Mouse (Mus musculus) C2C12 (cell line): ENCODE measurements around the gene Rc3h1. TPM values are rescaled to one million over a fixed set of nuclear protein-coding genes. Genes with fewer than 3 reads are reported as not detected.
"Not testable (repeated sequence)": the region's sequence is repeated elsewhere in the genome, so short reads cannot be mapped to it uniquely, and the experiment has no call there.

Experiments
- H3K27me3 ChIP-seq: one replicate; pipeline ENCODE4 v1.6.1; 2011; ENCODE audit not compliant: control insufficient read depth, insufficient read depth, insufficient read length
- H3K36me3 ChIP-seq: one replicate; pipeline ENCODE4 v1.6.1; 2011; ENCODE audit not compliant: control insufficient read depth, insufficient read depth
- H3K4me3 ChIP-seq: one replicate; pipeline ENCODE4 v1.5.1; 2011; ENCODE audit warnings: mild to moderate bottlenecking, control low read depth; ENCODE audit not compliant: poor library complexity, insufficient read depth, severe bottlenecking
- H3K79me2 ChIP-seq: one replicate; pipeline ENCODE4 v1.6.1; 2011; ENCODE audit not compliant: control insufficient read depth, insufficient read depth
- H3K79me3 ChIP-seq: one replicate; pipeline ENCODE4 v1.6.1; 2011; ENCODE audit warnings: low read depth, control low read depth
- H3ac ChIP-seq: one replicate; pipeline ENCODE3; 2011; ENCODE audit warnings: low read depth; ENCODE audit not compliant: control insufficient read depth, insufficient read length
- CEBPB ChIP-seq: IDR thresholded peaks from one replicate; pipeline ENCODE4 v1.6.1; 2011; ENCODE audit warnings: low read depth, mild to moderate bottlenecking, control low read depth, moderate library complexity
- CTCF ChIP-seq: IDR thresholded peaks from one replicate; pipeline ENCODE4 v1.5.1; 2011; ENCODE audit not compliant: control insufficient read depth, insufficient read depth, insufficient read length
- FOSL1 ChIP-seq: IDR thresholded peaks from one replicate; pipeline ENCODE4 v1.8.0; 2011; ENCODE audit warnings: mild to moderate bottlenecking, low read length; ENCODE audit not compliant: poor library complexity, insufficient read depth, severe bottlenecking
- MAX ChIP-seq: IDR thresholded peaks from one replicate; pipeline ENCODE4 v1.6.1; 2011; ENCODE audit warnings: mild to moderate bottlenecking, control low read depth
- MYOD1 ChIP-seq: IDR thresholded peaks from one replicate; pipeline ENCODE4 v1.6.1; 2011; ENCODE audit warnings: low read depth; ENCODE audit not compliant: control insufficient read depth, insufficient read length
- MYOG ChIP-seq: IDR thresholded peaks from one replicate; pipeline ENCODE4 v1.6.1; 2011; ENCODE audit not compliant: control insufficient read depth, insufficient read length; ENCODE audit errors: extremely low read depth
- USF1 ChIP-seq: IDR thresholded peaks from one replicate; pipeline ENCODE4 v1.6.1; 2011; ENCODE audit warnings: low read depth, mild to moderate bottlenecking, control low read depth, moderate library complexity
- polyA plus RNA-seq: library from polyadenylated mRNA; unstranded; fragments of >200 nt; fragmentation: generic; extraction: Trizol; gene quantifications from one replicate; pipeline ENCODE4 v1.2.1, GENCODE M21; 2012; ENCODE audit warnings: missing spikeins

Rc3h1 gene
- polyA plus RNA-seq, 1 experiment = 4.0 TPM

DNA sequence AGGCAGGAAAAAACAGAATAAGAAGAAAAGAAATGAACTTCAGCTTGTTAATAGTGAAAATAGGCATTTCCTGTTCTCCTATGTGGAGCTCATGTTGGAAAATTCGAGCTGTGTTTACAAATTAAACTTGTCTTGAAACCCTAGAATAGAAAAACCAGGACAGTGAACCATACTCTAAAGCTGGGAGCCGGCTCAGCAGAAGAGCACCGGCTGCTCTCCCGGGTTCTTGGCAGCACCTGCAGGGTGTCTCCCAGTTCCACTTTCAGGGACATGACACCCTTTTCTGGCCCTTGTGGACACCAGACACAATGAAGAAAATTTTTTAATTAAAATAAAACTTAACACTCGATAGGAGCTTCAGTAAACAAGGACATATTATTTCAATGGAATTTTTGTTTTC is 62.4 kb downstream of the Rc3h1 start:
- Histone ChIP-seq H3ac (no peak overlapping the region), H3K79me3 (no peaks in the 10 kb centered on the region), H3K27me3 (no peaks in the 10 kb centered on the region), H3K36me3 (peaks cover 88% of the 10 kb centered on the region), H3K79me2 (no peaks in the 10 kb centered on the region), H3K4me3 (no peak overlapping the region)
- TF ChIP-seq USF1 (no peak), MYOG (no peak), MYOD1 (no peak), FOSL1 (no peak), MAX (no peak), CTCF (no peak), CEBPB (no peak)

- H3ac ChIP-seq = no peak within 1 kb of the TSS
- H3K36me3 ChIP-seq = peaks cover 13% of the 10 kb centered on the region
- H3K79me2 ChIP-seq = no peaks in the 10 kb centered on the region
- no peaks in the 10 kb centered on the region for H3K27me3 ChIP-seq
- no peaks in the 10 kb centered on the region for H3K79me3 ChIP-seq
- H3K4me3 ChIP-seq = no peak within 1 kb of the TSS
- TF ChIP-seq MAX = no peak
- no peak for TF ChIP-seq MYOD1
- no peak for TF ChIP-seq FOSL1
- no peak for TF ChIP-seq USF1
- no peak for TF ChIP-seq CEBPB
- TF ChIP-seq CTCF = no peak
- TF ChIP-seq MYOG = no peak
Observed at GRCm38 (mm10) chr1:160978071-160978735, 72.0 kb downstream of the Rc3h1 start, which contains the start of gene Serpinc1. Serpinc1 (plus strand) TSS chr1:160978585.

GRCm38 (mm10) chr1:160980021-160980420 is 73.8 kb downstream of the Rc3h1 start:
- H3K79me3 ChIP-seq = no peaks in the 10 kb centered on the region
- H3K4me3 ChIP-seq = no peak overlapping the region
- TF ChIP-seq USF1 = no peak
- TF ChIP-seq MAX = no peak
- TF ChIP-seq MYOG = no peak
- no peak for TF ChIP-seq CTCF
- TF ChIP-seq CEBPB = no peak
- TF ChIP-seq MYOD1 = no peak
- no peak for TF ChIP-seq FOSL1
- no peaks in the 10 kb centered on the region for H3K27me3 ChIP-seq
- H3K36me3 ChIP-seq = peaks cover 4% of the 10 kb centered on the region
- H3K79me2 ChIP-seq = no peaks in the 10 kb centered on the region
- no peak overlapping the region for H3ac ChIP-seq

DNA sequence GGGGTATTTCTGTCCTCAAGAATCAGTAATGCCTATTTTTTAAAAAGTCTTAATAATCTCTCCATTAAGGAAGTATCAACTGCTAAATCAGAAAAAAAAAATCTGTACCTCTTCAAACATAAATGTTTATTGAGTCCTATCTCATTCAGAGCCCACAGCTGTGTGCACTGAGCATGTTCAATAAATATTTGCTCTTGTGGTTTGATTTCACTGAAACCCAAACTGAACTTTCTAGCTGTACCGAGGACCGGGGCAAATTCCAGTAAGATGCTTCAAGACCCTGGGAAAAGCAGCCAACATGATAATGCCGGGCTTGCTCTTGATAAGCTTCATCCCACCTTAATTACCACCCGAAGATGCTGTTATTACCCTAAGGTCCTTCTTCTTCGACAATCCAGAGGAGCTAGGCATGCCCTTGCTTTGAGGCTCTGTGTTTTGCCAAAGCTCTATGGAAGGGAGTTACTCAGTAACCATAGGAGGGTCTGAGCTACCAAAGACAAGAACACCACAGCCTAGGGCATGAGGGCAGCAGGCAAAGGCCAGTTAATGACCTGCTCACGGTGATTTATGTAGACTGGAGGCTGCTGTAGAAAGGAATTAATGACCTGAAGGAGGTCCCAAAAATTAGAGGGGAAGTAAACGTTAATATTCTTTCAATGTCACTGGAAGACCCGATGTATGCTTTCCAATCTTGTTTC is 74.5 kb downstream of the Rc3h1 start:
- H3K27me3 ChIP-seq = no peaks in the 10 kb centered on the region
- no peaks in the 10 kb centered on the region for H3K79me2 ChIP-seq
- TF ChIP-seq CEBPB = no peak
- TF ChIP-seq USF1 = no peak
- TF ChIP-seq MAX = no peak
- TF ChIP-seq MYOD1 = no peak
- TF ChIP-seq MYOG = no peak
- TF ChIP-seq CTCF = no peak
- no peak for TF ChIP-seq FOSL1
- H3ac ChIP-seq = no peak overlapping the region
- no peaks in the 10 kb centered on the region for H3K79me3 ChIP-seq
- H3K4me3 ChIP-seq = no peak overlapping the region
- no peaks in the 10 kb centered on the region for H3K36me3 ChIP-seq

GRCm38 (mm10) chr1:160981337-160981736 is 75.1 kb downstream of the Rc3h1 start:
- no peak overlapping the region for H3K4me3 ChIP-seq
- no peak overlapping the region for H3ac ChIP-seq
- no peaks in the 10 kb centered on the region for H3K36me3 ChIP-seq
- H3K27me3 ChIP-seq = no peaks in the 10 kb centered on the region
- no peaks in the 10 kb centered on the region for H3K79me2 ChIP-seq
- no peak for TF ChIP-seq CTCF
- TF ChIP-seq MAX = no peak
- TF ChIP-seq MYOG = no peak
- TF ChIP-seq CEBPB = no peak
- TF ChIP-seq USF1 = no peak
- TF ChIP-seq FOSL1 = no peak
- TF ChIP-seq MYOD1 = no peak
- H3K79me3 ChIP-seq = no peaks in the 10 kb centered on the region

DNA sequence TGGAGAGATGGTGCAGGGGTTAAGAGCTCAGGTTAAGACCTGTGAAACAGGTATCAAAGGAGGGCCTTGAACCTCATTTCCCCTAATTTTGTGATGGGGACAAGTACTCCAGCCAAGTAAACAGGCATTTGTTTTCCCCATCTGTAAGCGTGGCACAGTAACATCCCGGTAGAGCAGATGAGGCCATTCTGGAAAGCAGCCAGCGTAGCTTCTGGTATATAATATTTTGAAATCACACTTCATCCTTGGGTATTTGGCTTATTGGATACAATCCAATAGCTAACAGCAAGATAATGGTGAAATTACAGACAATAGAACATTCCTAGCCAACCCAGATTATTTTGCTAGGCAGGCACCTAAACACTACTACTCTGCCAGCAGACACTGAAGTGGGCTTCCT is 76.7 kb downstream of the Rc3h1 start:
- no peak for TF ChIP-seq USF1
- no peak for TF ChIP-seq MAX
- no peak for TF ChIP-seq CEBPB
- TF ChIP-seq MYOG = no peak
- no peak for TF ChIP-seq CTCF
- no peak for TF ChIP-seq FOSL1
- TF ChIP-seq MYOD1 = no peak
- no peak overlapping the region for H3ac ChIP-seq
- no peaks in the 10 kb centered on the region for H3K79me3 ChIP-seq
- no peak overlapping the region for H3K4me3 ChIP-seq
- no peaks in the 10 kb centered on the region for H3K79me2 ChIP-seq
- no peaks in the 10 kb centered on the region for H3K27me3 ChIP-seq
- no peaks in the 10 kb centered on the region for H3K36me3 ChIP-seq

GRCm38 (mm10) chr1:160984731-160985130 is 78.5 kb downstream of the Rc3h1 start:
- H3K4me3 ChIP-seq, H3K79me3 ChIP-seq, H3K36me3 ChIP-seq, H3K79me2 ChIP-seq, H3K27me3 ChIP-seq, H3ac ChIP-seq: not testable (repeated sequence)
